Mouse (Mus musculus): ENCODE measurements around the gene Nol10.

- peak; percentile 43 for TF ChIP-seq CTCF (conservative IDR thresholded peaks at IDR 0.05; ENCODE audit: low read length)
- TF ChIP-seq NANOG (IDR thresholded peaks at IDR 0.05; ENCODE audit: borderline replicate concordance, low read length): no peak
- no peak for TF ChIP-seq POU5F1 (IDR thresholded peaks at IDR 0.05; ENCODE audit: borderline replicate concordance, low read length)
Measured at GRCm38 (mm10) chr12:17366981-17367380, 18.7 kb downstream of the Nol10 start.

All from E14TG2a.4 (cell line).